Mouse (Mus musculus) stomach, postnatal 0 days (tissue): ENCODE results near the gene Tnrc6b.

Experiments
- CTCF ChIP-seq: IDR thresholded peaks from 2 replicates; pipeline ENCODE4 v1.5.1; 2016; ENCODE audit warnings: antibody characterized with exemption, low read depth, mild to moderate bottlenecking, moderate library complexity
- EP300 ChIP-seq: optimal IDR thresholded peaks from 2 replicates; pipeline ENCODE3; 2016; ENCODE audit warnings: antibody characterized with exemption

DNA sequence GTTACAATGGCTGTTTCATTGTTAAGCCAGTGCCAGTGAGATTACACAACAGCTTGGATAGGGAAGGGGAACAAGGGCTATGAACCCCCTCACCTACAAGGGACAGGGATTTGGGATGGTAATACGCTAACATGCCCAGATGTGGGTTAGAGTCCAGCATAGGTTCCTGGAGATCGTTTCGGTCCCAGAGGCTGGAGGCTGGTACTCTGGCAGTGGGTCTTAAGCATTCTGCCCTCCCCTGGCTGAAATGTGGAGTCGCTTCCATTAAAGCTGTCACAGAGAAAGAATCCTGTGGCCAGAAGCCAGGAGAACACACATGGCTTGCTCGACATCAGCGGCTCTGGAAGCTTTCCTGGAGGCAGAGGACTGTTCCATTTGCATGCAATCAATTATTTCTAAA, 1.5 kb upstream of the Tnrc6b start:
- TF ChIP-seq CTCF (peak; percentile 55), EP300 (no peak)
